Mouse (Mus musculus) frontal cortex, postnatal 14 days (tissue): ENCODE measurements around the gene Lrrc1.
"Not testable (repeated sequence)": the region's sequence is repeated elsewhere in the genome, so short reads cannot be mapped to it uniquely, and the experiment has no call there.

Source experiments
- DNase-seq, 2 experiments: peaks; one replicate each; pipeline ENCODE4 v3.0.0; 2022; ENCODE audit warnings: low spot score in 2 of 2

Gene Lrrc1

DNA sequence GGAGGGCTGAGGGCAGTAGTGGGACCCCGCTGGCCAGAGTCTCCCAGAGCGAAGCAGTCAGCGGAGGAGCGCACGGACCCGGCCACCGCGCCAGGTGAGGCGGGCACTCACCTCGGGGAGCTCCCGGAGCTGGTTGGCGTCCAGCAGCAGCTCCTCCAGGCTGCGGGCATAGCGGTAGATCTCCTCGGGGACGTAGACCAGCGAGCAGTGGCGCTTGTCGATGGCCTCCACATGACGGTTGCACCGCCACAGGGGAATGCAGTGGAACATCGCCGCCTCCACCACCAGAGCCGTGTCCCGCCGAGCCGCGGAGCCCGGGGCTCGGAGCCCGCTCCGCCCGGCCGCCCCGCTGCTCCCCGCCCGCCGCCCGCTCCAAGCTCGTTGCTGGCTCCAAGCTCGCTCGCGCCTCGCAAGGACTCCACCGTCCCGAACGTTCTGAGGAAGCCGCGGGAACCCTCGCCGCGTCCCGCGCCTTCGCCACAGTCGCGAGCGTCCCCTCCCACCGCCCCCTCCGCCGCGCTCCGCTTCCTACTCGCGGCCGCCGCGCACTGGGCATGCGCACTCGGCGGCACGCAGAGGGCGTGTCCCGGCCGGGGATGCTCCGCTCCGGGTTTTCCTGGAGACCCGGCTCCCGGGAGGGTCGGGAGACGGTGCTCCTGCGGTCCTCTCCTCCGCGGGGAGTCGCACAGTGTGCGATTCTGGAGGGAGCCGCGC lies at the start of gene Lrrc1:
Gene Lrrc1, minus strand, starts transcription at position 517 of the 714 bp plus-strand sequence.
- peak; percentile 63 to 74 for DNase-seq

GRCm38 (mm10) chr9:77592423-77592822 lies 47.8 kb upstream of the Lrrc1 start:
- no peak for DNase-seq

DNA sequence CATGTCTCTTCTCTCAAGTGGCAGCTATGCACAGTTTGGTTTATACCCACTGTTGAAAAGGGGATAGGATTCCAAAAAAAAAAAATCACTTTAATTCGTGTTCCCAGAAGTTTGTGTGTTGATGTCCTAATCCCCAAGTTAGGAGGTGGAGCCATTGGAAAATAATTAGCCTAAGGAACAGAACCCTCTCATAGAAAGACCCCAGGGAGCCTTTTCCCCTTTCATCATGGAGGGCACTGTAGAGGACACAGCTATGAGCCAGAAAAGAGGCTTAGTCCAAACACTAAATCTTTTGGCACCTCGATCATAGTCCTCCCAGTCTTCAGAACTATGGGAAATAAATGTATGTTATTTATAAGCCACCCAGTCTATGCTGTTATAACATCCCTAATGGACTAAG lies 44.8 kb upstream of the Lrrc1 start:
- no peak for DNase-seq

DNA sequence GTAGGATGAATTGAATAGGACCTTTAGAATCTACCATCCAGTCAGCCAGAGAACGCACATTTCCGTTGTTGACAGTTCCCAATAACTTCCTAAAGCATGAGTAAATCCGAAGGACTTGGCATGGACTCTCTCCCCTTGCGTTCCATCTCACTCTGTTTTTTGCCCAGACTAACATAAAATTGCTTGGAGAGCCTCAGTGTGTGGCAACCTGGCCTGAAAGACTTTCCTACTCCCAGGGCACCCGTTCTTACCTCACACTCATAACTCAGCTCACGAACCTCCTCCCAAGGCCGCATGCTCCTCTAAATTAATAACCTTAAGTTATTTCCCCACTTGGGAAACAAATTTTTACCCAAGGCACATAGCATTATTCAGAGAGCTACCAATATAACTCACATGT lies 42.9 kb upstream of the Lrrc1 start:
- DNase-seq = no peak

DNA sequence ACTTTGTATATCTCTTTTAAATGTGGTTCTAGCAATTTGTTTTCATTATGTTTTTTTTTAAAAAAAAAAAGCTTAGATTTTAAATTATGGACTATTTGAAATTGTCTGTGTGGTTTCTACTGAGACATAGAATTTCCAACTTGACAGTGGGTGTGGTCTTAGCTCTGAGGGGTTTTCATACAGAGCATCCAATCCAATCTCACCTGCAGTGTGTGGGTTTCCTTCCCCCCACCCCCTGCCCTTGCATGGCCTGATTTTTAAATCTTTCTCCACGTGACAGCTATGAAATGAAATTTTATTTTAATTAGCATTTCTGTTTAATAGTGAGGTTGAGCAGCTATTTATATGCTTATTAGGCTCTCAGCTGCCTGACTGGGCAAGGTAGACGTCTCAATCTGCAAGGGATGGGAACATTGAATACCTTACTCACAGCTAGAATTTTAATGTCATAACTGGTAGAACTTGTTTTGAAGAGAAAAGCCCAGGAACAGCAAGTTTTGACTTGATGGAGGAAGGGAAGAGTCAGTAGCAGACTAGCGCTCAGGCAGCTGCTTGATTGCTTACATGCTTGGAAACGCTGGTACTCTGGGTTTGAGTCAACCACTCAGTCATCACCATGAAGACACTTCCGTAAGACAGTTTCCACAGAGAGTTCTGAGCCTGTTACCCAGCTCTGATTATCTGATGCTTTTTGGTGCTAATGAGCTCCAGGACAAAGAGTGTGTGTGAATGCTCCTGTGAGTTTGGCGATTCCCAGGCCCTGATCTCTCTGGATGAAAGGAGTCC lies 42.3 kb upstream of the Lrrc1 start:
- no peak for DNase-seq

- DNase-seq = no peak
Observed at GRCm38 (mm10) chr9:77584746-77585145, 40.1 kb upstream of the Lrrc1 start.

DNA sequence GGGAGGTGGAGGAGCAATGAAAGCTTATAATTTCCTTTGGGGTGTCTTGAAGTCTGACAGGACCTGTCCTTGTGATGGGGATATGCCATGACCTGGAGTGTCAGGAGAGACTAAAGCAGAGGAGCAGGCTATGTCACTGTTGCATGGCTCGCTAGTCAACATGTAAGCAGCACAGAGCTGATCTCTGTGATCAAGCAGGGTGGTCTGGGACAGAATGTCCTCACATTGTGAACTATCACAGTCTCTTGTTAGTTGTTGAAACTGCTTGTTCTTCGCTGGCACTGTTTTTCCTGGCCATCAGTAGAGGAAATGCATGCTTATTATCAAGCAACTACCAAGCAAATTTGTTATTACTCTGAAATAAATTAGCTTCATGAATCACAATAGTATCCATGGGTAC lies 38.6 kb upstream of the Lrrc1 start:
- no peak for DNase-seq

- DNase-seq = no peak
Observed at GRCm38 (mm10) chr9:77579827-77580226, 35.2 kb upstream of the Lrrc1 start.

DNA sequence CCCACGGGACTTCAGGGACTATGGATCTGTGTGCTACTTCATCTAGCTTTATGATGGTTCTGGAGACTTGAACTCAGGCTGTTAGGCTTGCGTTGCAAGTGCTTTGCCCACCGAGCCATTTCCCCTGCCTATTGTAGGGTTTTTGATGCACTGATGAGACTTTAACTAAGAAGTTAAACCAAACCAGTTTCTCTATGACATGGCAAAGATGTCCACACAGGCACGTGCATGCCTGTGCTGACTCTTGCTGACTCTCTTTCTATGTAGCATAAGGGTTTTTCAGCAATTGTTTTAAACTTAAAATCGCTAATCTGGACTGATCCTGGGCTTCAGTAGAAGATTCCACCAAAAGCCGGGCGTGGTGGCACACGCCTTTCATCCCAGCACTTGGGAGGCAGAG lies 33.3 kb upstream of the Lrrc1 start:
- no peak for DNase-seq

- DNase-seq = no peak
Observed at GRCm38 (mm10) chr9:77577409-77577808, 32.7 kb upstream of the Lrrc1 start.

- no peak for DNase-seq
Observed at GRCm38 (mm10) chr9:77576320-77576719, 31.6 kb upstream of the Lrrc1 start.

- DNase-seq = not testable (repeated sequence)
Observed at GRCm38 (mm10) chr9:77574996-77575395, 30.3 kb upstream of the Lrrc1 start.

DNA sequence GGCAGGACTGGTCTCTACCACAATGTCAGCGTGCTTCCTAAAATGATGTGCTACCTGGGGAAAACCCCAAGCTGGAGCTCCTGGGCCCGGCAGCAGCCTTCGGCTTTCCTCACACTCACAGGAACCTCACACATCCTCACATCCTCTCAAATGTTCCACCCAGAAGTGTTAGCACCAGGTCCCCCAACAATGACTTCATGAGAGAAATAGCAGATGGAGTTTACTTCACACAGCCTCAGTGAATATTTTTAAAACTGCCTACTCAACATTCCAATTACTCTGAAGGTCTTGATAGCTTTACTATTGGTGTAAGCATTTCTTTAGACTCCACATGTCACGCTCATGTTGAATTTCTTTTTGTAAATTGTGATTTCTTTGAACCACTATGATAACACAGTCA lies 27.2 kb upstream of the Lrrc1 start:
- DNase-seq = no peak

DNA sequence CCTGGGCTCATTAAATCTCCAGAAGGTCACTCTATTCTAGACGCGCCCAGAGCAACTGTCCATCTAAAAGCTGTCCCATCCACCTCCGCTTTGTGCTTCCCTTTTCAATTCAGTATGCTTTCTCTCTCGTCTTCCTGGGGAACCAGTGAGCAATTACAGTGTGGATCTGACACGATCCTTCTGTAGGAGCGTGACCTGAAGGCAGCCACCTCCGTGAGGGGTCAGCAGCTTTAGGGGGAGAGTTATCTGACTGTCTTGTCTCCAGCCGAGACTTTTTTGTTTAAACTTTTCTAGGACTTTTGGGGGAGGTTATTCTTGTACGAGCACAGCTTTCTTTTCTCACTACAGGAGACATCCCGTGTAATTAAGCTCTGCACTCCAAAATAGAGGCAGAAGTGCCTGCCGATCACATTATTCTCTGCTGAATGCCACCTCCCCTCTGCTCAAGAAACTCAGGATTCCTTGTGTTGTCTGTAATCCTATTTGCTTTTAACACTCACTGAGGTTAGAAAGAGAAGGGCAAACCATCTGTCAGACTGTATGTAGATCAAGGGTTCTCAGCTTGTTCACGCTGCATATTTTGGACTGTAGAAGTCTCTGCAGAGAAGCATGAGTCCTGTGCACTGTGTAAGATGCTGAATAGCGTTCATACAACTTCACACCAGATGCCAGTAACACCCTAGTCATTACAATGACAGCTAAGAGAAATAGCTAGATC lies 24.3 kb upstream of the Lrrc1 start:
- no peak for DNase-seq

DNA sequence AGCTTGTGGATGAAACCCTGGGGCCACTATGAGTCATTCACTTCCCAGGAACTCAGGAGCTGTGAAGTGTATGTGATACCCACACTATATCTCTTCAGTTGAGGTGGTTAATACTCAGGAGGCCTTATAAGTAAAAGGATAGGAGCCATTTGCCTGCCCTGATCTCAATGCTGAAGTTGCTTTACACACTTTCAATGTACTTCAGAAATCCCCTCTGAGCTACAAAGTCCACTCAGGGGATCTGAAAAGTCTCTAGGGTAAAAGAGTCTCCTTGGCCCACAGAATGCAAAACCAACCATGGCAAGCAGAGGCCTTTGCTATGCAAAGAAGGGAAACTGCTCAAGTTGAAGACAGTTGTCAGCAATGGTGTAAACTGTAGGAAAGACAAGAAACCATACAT lies 17.2 kb upstream of the Lrrc1 start:
- no peak for DNase-seq

- DNase-seq = no peak
Observed at GRCm38 (mm10) chr9:77557963-77558362, 13.3 kb upstream of the Lrrc1 start.

DNA sequence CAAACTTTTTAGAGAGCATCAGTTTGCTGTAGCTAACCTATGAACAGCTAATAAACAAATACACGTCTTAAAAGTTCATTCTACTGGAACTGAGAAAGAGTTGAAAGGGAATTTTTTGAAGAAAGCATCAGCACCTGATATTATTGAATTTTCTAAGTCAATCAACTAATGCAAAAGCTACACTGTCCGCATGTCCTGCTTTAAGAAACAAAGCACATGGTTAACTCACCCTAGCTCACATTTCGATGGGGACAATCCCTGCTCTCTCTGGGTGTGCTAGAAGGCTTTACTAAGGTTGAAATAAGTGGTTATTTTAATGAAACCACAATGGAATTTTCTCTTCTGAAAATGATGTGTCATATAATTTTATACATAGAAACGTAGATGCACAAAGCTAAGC lies 12.5 kb upstream of the Lrrc1 start:
- DNase-seq = no peak

GRCm38 (mm10) chr9:77556435-77556834 lies 11.8 kb upstream of the Lrrc1 start:
- no peak for DNase-seq

GRCm38 (mm10) chr9:77553465-77553864 lies 8.8 kb upstream of the Lrrc1 start:
- DNase-seq = no peak

GRCm38 (mm10) chr9:77551036-77551512 lies 6.4 kb upstream of the Lrrc1 start:
- no peak for DNase-seq

- no peak for DNase-seq
Observed at GRCm38 (mm10) chr9:77546010-77546409, 1.3 kb upstream of the Lrrc1 start.

DNA sequence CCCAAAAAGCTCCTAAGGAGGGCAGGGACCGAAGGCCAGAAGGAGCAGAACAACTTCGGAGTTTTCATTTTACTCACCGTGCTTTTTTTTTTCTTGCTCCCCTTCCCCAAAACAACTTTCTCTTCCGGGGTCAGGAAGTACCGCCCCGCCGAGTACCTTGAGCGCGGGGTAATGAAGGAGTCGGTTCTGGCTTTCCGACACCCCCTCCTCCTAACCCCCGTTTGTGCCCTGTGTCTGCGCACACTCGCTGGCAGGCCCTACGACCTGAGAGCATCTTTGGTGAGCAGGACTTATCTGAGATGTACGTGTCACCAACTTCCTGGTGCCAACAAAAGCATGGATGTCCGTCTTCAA lies 375 bp upstream of the Lrrc1 start:
- DNase-seq = no peak
